Mouse (Mus musculus): ENCODE measurements around the gene Lrrc75b. TPM values are rescaled to one million over a fixed set of nuclear protein-coding genes. Genes with fewer than 3 reads are reported as not detected.
A peak's percentile ranks its signal among the peaks of the same experiment; 100 is the strongest.

The Lrrc75b gene
- total and polyA plus RNA-seq, 3 experiments, result not detected

GRCm38 (mm10) chr10:75589651-75590050 lies 29.5 kb upstream of the Lrrc75b start:
- H3K79me2 ChIP-seq (ENCODE audit: control insufficient read depth, insufficient read depth, low read length, poor library complexity), result no peaks in the 10 kb centered on the region
- no peak overlapping the region for H3K27ac ChIP-seq (ENCODE audit: control insufficient read depth, low read depth, low read length)
- H3K27me3 ChIP-seq (ENCODE audit: control insufficient read depth in 1 of 2, insufficient read depth in 2 of 2, low read length in 2 of 2), result no peaks in the 10 kb centered on the region
- H3K4me1 ChIP-seq (ENCODE audit: control insufficient read depth in 1 of 2, insufficient read depth in 2 of 2, low read length in 2 of 2), result peaks cover 8 to 27% of the 10 kb centered on the region in 2 experiments
- DNase-seq (ENCODE audit: low read depth, low spot score), result no peak
- no peak overlapping the region for H3K4me3 ChIP-seq (ENCODE audit: control insufficient read depth in 1 of 2, insufficient read depth in 1 of 2, low read depth in 2 of 2, low read length in 2 of 2)
- no peak overlapping the region for H3K9ac ChIP-seq (ENCODE audit: control insufficient read depth, low read depth, low read length, poor library complexity, severe bottlenecking)
- H3K36me3 ChIP-seq (ENCODE audit: control insufficient read depth in 1 of 2, insufficient read depth in 2 of 2, low read length in 2 of 2), result peaks cover 0 to 7% of the 10 kb centered on the region in 2 experiments; a peak in 2 of 4 replicates
- no peaks in the 10 kb centered on the region for H3K9me3 ChIP-seq (replicated peaks; ENCODE audit: insufficient read depth, low read length)
- TF ChIP-seq POLR2AphosphoS2 (IDR thresholded peaks at IDR 0.05; ENCODE audit: low read length), result no peak
- TF ChIP-seq POLR2A (IDR thresholded peaks at IDR 0.05; ENCODE audit: control insufficient read depth in 1 of 2, insufficient read depth in 1 of 2, low read depth in 1 of 2, low read length in 2 of 2, poor library complexity in 1 of 2), result no peak
- no peak for TF ChIP-seq MAFK (IDR thresholded peaks at IDR 0.05; ENCODE audit: borderline replicate concordance, low read depth, low read length)
- TF ChIP-seq CHD1 (IDR thresholded peaks at IDR 0.05; ENCODE audit: low read depth, low read length), result no peak
- TF ChIP-seq ZKSCAN1 (IDR thresholded peaks at IDR 0.05; ENCODE audit: low read depth, low read length), result no peak
- TF ChIP-seq CTCF (IDR thresholded peaks at IDR 0.05 in 2 of 3, conservative IDR thresholded peaks at IDR 0.05 in 1 of 3; ENCODE audit: control insufficient read depth in 1 of 3, insufficient read depth in 1 of 3, low read depth in 2 of 3, low read length in 3 of 3, poor library complexity in 1 of 3, severe bottlenecking in 1 of 3), result no peak
- no peak for TF ChIP-seq MEF2A (IDR thresholded peaks at IDR 0.05; ENCODE audit: extremely low read depth, insufficient replicate concordance, low read depth, low read length, poor library complexity, severe bottlenecking)
- no peak for TF ChIP-seq ZC3H11A (IDR thresholded peaks at IDR 0.05; ENCODE audit: low read depth, low read length)
- no peak for TF ChIP-seq E2F4 (IDR thresholded peaks at IDR 0.05; ENCODE audit: borderline replicate concordance, low read depth, low read length)
- TF ChIP-seq SMC3 (IDR thresholded peaks at IDR 0.05; ENCODE audit: low read depth, low read length), result no peak
- no peak for TF ChIP-seq MYB (IDR thresholded peaks at IDR 0.05; ENCODE audit: low read depth, low read length)
- TF ChIP-seq MXI1 (IDR thresholded peaks at IDR 0.05; ENCODE audit: low read depth, low read length), result no peak
- TF ChIP-seq ETS1 (IDR thresholded peaks at IDR 0.05; ENCODE audit: low read depth, low read length), result no peak

GRCm38 (mm10) chr10:75589129-75589528 lies 29.0 kb upstream of the Lrrc75b start, which contains the start of gene Ggt5:
Gene Ggt5 (plus strand): TSS chr10:75589340.
- H3K27me3 ChIP-seq (ENCODE audit: control insufficient read depth in 1 of 2, insufficient read depth in 2 of 2, low read length in 2 of 2), result no peaks in the 10 kb centered on the region
- no peak within 1 kb of the TSS; the same call in 1 of the 2 replicates for H3K27ac ChIP-seq (ENCODE audit: control insufficient read depth, low read depth, low read length)
- no peaks in the 10 kb centered on the region for H3K9me3 ChIP-seq (replicated peaks; ENCODE audit: insufficient read depth, low read length)
- no peak within 1 kb of the TSS for H3K9ac ChIP-seq (ENCODE audit: control insufficient read depth, low read depth, low read length, poor library complexity, severe bottlenecking)
- H3K79me2 ChIP-seq (ENCODE audit: control insufficient read depth, insufficient read depth, low read length, poor library complexity), result no peaks in the 10 kb centered on the region
- H3K4me1 ChIP-seq (ENCODE audit: control insufficient read depth in 1 of 2, insufficient read depth in 2 of 2, low read length in 2 of 2), result peaks cover 8 to 27% of the 10 kb centered on the region in 2 experiments
- peaks cover 0 to 7% of the 10 kb centered on the region in 2 experiments; a peak in 2 of 4 replicates for H3K36me3 ChIP-seq (ENCODE audit: control insufficient read depth in 1 of 2, insufficient read depth in 2 of 2, low read length in 2 of 2)
- peak; percentile 53 for DNase-seq (ENCODE audit: low read depth, low spot score)
- no peak within 1 kb of the TSS for H3K4me3 ChIP-seq (ENCODE audit: control insufficient read depth in 1 of 2, insufficient read depth in 1 of 2, low read depth in 2 of 2, low read length in 2 of 2)
- no peak for TF ChIP-seq POLR2A (IDR thresholded peaks at IDR 0.05; ENCODE audit: control insufficient read depth in 1 of 2, insufficient read depth in 1 of 2, low read depth in 1 of 2, low read length in 2 of 2, poor library complexity in 1 of 2)
- TF ChIP-seq ZNF384 (IDR thresholded peaks at IDR 0.05; ENCODE audit: low read depth, low read length), result peak; percentile 82

DNA sequence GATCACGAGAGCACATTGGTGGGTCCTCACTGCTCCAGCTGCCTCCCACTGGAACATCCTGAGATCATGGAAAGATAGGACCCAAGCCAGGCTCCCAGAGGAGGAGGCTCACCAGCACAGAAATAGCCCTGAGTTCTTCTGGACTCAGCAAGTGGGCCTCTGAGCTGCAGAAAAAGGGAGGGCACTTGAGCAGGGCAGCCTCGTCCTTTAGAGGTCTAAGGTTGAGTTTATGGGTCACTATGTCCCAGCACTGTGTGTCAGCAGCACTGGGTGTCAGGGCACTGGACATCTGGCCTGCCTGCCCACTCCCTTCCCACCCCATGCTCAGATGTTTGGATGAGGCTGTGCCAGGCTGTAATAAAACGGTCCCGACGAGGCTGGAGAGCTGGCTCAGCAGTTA lies 28.2 kb upstream of the Lrrc75b start:
- Histone ChIP-seq H3K9ac (ENCODE audit: control insufficient read depth, low read depth, low read length, poor library complexity, severe bottlenecking) (no peak overlapping the region), H3K27me3 (ENCODE audit: control insufficient read depth in 1 of 2, insufficient read depth in 2 of 2, low read length in 2 of 2) (peaks cover 3 to 4% of the 10 kb centered on the region in 2 experiments; a peak in 1 of 4 replicates), H3K79me2 (ENCODE audit: control insufficient read depth, insufficient read depth, low read length, poor library complexity) (no peaks in the 10 kb centered on the region), H3K36me3 (ENCODE audit: control insufficient read depth in 1 of 2, insufficient read depth in 2 of 2, low read length in 2 of 2) (peaks cover 0 to 7% of the 10 kb centered on the region in 2 experiments; a peak in 2 of 4 replicates), H3K4me1 (ENCODE audit: control insufficient read depth in 1 of 2, insufficient read depth in 2 of 2, low read length in 2 of 2) (peaks cover 8 to 27% of the 10 kb centered on the region in 2 experiments), H3K4me3 (ENCODE audit: control insufficient read depth in 1 of 2, insufficient read depth in 1 of 2, low read depth in 2 of 2, low read length in 2 of 2) (no peak overlapping the region), H3K9me3 (replicated peaks; ENCODE audit: insufficient read depth, low read length) (no peaks in the 10 kb centered on the region), H3K27ac (ENCODE audit: control insufficient read depth, low read depth, low read length) (no peak overlapping the region)
- no peak for DNase-seq (ENCODE audit: low read depth, low spot score)
- TF ChIP-seq CHD1 (IDR thresholded peaks at IDR 0.05; ENCODE audit: low read depth, low read length) (no peak), MYC (IDR thresholded peaks at IDR 0.05; ENCODE audit: low read depth, low read length) (no peak), ETS1 (IDR thresholded peaks at IDR 0.05; ENCODE audit: low read depth, low read length) (no peak), TAL1 (IDR thresholded peaks at IDR 0.05; ENCODE audit: low read length) (no peak), USF1 (IDR thresholded peaks at IDR 0.05; ENCODE audit: low read depth, low read length) (no peak), TBP (IDR thresholded peaks at IDR 0.05; ENCODE audit: low read depth, low read length) (no peak), MXI1 (IDR thresholded peaks at IDR 0.05; ENCODE audit: low read depth, low read length) (no peak), ZKSCAN1 (IDR thresholded peaks at IDR 0.05; ENCODE audit: low read depth, low read length) (no peak), RAD21 (IDR thresholded peaks at IDR 0.05; ENCODE audit: low read depth, low read length) (no peak), UBTF (IDR thresholded peaks at IDR 0.05; ENCODE audit: borderline replicate concordance, insufficient read depth, low read depth, low read length) (no peak), MAX (IDR thresholded peaks at IDR 0.05; ENCODE audit: low read length) (no peak), RCOR1 (IDR thresholded peaks at IDR 0.05; ENCODE audit: low read depth, low read length) (no peak), SMC3 (IDR thresholded peaks at IDR 0.05; ENCODE audit: low read depth, low read length) (no peak), MAFK (IDR thresholded peaks at IDR 0.05; ENCODE audit: borderline replicate concordance, low read depth, low read length) (no peak), MYB (IDR thresholded peaks at IDR 0.05; ENCODE audit: low read depth, low read length) (no peak), E2F4 (IDR thresholded peaks at IDR 0.05; ENCODE audit: borderline replicate concordance, low read depth, low read length) (no peak), BHLHE40 (IDR thresholded peaks at IDR 0.05; ENCODE audit: borderline replicate concordance, low read depth, low read length) (no peak), USF2 (IDR thresholded peaks at IDR 0.05; ENCODE audit: borderline replicate concordance in 1 of 2, insufficient read depth in 1 of 2, low read depth in 1 of 2, low read length in 2 of 2) (no peak)
